Mouse (Mus musculus): ENCODE results near the gene Wasl. TPM values are rescaled to one million over a fixed set of nuclear protein-coding genes. Genes with fewer than 3 reads are reported as not detected.
A peak's percentile ranks its signal among the peaks of the same experiment; 100 is the strongest.

The Wasl gene
- polyA plus RNA-seq, 1 experiment, result 10.8 TPM

DNA sequence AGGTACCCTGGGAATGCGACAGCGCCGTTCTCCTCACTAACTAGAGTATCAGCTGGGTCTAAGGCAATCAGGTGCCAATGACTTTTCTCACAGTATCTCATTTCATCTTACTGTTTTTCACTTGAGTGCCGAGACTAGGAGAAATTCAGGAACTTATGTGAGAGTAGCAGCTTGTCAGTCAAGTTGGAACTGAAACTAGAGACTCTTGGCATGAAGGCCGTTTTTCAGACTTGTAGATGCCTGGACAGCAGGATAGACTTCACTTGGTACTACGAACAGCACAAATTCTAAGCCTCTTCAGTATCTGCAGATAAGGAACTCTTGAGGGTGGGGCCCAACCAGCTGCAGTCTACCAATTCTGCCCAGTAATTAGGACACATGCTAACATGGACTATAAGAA lies 64.7 kb downstream of the Wasl start:
- TF ChIP-seq SRF (IDR thresholded peaks at IDR 0.05; ENCODE audit: control insufficient read depth, insufficient read length, low read depth), result no peak
- no peak for TF ChIP-seq MYOD1 (IDR thresholded peaks at IDR 0.05; ENCODE audit: control insufficient read depth in 1 of 3, insufficient read length in 2 of 3, low read depth in 2 of 3)
- TF ChIP-seq TCF3 (IDR thresholded peaks at IDR 0.05; ENCODE audit: insufficient read length, low read depth), result no peak
- TF ChIP-seq MAX (IDR thresholded peaks at IDR 0.05; ENCODE audit: low read depth), result no peak
- no peak for TF ChIP-seq REST (IDR thresholded peaks at IDR 0.05; ENCODE audit: insufficient read depth, insufficient read length)
- no peak for TF ChIP-seq CEBPB (IDR thresholded peaks at IDR 0.05; ENCODE audit: insufficient read depth, poor library complexity, severe bottlenecking)
- no peak for TF ChIP-seq POLR2A (IDR thresholded peaks at IDR 0.05; ENCODE audit: insufficient read length, low read depth)
- TF ChIP-seq TCF12 (IDR thresholded peaks at IDR 0.05; ENCODE audit: insufficient read depth, poor library complexity, severe bottlenecking), result no peak
- no peak for TF ChIP-seq POLR2AphosphoS2 (IDR thresholded peaks at IDR 0.05; ENCODE audit: insufficient read length, low read depth)
- no peak for TF ChIP-seq USF1 (IDR thresholded peaks at IDR 0.05; ENCODE audit: low read depth)
- no peak for TF ChIP-seq E2F4 (IDR thresholded peaks at IDR 0.05; ENCODE audit: insufficient read depth)
- H3K79me2 ChIP-seq (ENCODE audit: control insufficient read depth, insufficient read depth), result peaks cover 4% of the 10 kb centered on the region
- no peak overlapping the region for H3ac ChIP-seq (ENCODE audit: control insufficient read depth, insufficient read length)
- H3K36me3 ChIP-seq (ENCODE audit: control insufficient read depth, insufficient read depth), result no peaks in the 10 kb centered on the region
- no peaks in the 10 kb centered on the region for H3K27me3 ChIP-seq (ENCODE audit: control insufficient read depth, insufficient read depth, insufficient read length)
- peak overlapping the region; percentile 63 for H3K4me2 ChIP-seq (ENCODE audit: low read depth)
- H3K4me3 ChIP-seq, result peak overlapping the region; percentile 37

DNA sequence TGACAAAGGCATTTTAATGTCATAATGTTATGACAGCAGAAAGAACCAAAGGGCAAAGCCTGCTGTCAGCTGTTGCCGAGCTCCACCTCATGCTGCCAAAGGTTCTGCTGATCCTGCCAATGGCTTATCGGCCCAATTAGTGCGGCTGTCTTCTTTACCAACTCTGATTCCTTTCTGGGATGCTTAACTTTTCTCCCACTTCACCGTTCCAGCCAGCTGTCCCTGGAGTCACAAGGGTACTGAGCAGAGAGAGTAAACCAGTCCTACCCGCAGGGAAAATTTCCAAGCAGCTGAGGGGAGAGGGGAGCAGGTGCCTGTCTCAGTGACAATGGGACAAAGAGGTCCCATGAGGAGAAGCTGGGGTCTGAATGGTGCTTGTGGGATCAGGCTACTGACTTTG lies 65.2 kb downstream of the Wasl start:
- TF ChIP-seq TCF12 (IDR thresholded peaks at IDR 0.05; ENCODE audit: insufficient read depth, poor library complexity, severe bottlenecking) (peak; percentile 82), MYOD1 (IDR thresholded peaks at IDR 0.05; ENCODE audit: control insufficient read depth in 1 of 3, insufficient read length in 2 of 3, low read depth in 2 of 3) (peak; percentile 59 to 77 (median 70)), REST (IDR thresholded peaks at IDR 0.05; ENCODE audit: insufficient read depth, insufficient read length) (no peak), MYOG (IDR thresholded peaks at IDR 0.05; ENCODE audit: control insufficient read depth in 1 of 3, insufficient read depth in 1 of 3, insufficient read length in 2 of 3, low read depth in 2 of 3) (peak; percentile 38 to 98 (median 87))
- H3K36me3 ChIP-seq (ENCODE audit: control insufficient read depth, insufficient read depth), result no peaks in the 10 kb centered on the region
- no peaks in the 10 kb centered on the region for H3K27me3 ChIP-seq (ENCODE audit: control insufficient read depth, insufficient read depth, insufficient read length)
- H3K4me2 ChIP-seq (ENCODE audit: low read depth), result peak overlapping the region; percentile 63
- H3K79me2 ChIP-seq (ENCODE audit: control insufficient read depth, insufficient read depth), result peaks cover 4% of the 10 kb centered on the region
- no peak overlapping the region for H3ac ChIP-seq (ENCODE audit: control insufficient read depth, insufficient read length)
- peak overlapping the region; percentile 37 for H3K4me3 ChIP-seq

DNA sequence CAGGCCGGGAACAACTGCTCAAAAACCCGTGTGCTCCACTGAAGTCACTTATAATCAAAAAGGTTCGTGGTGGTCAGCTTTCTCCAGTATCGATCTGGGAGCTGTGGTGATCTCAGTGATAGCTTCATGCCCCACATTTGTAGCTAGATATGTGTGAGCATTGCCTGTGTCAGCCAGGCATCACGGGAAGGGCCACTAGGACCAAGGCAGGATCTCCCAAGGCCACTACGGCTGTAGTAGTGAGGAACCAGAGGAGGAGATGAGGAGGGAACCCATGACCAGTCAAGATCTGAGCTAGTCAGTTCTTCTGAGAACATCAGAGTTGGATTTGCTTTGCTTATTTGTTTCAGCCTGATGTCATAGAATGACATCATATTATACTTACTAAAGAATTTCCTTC lies 65.6 kb downstream of the Wasl start:
- no peaks in the 10 kb centered on the region for H3K36me3 ChIP-seq (ENCODE audit: control insufficient read depth, insufficient read depth)
- peak overlapping the region; percentile 49 for H3K4me2 ChIP-seq (ENCODE audit: low read depth)
- peak; percentile 61 for TF ChIP-seq POLR2AphosphoS2 (IDR thresholded peaks at IDR 0.05; ENCODE audit: insufficient read length, low read depth)
- TF ChIP-seq TCF3 (IDR thresholded peaks at IDR 0.05; ENCODE audit: insufficient read length, low read depth), result no peak
- TF ChIP-seq E2F4 (IDR thresholded peaks at IDR 0.05; ENCODE audit: insufficient read depth), result no peak
- no peak for TF ChIP-seq MYOG (IDR thresholded peaks at IDR 0.05; ENCODE audit: control insufficient read depth in 1 of 3, insufficient read depth in 1 of 3, insufficient read length in 2 of 3, low read depth in 2 of 3)
- no peak for TF ChIP-seq MYOD1 (IDR thresholded peaks at IDR 0.05; ENCODE audit: control insufficient read depth in 1 of 3, insufficient read length in 2 of 3, low read depth in 2 of 3)
- no peak for TF ChIP-seq MAX (IDR thresholded peaks at IDR 0.05; ENCODE audit: low read depth)
- TF ChIP-seq TCF12 (IDR thresholded peaks at IDR 0.05; ENCODE audit: insufficient read depth, poor library complexity, severe bottlenecking), result no peak
- no peak for TF ChIP-seq REST (IDR thresholded peaks at IDR 0.05; ENCODE audit: insufficient read depth, insufficient read length)
- no peak for TF ChIP-seq SRF (IDR thresholded peaks at IDR 0.05; ENCODE audit: control insufficient read depth, insufficient read length, low read depth)
- TF ChIP-seq POLR2A (IDR thresholded peaks at IDR 0.05; ENCODE audit: insufficient read length, low read depth), result peak; percentile 38
- TF ChIP-seq USF1 (IDR thresholded peaks at IDR 0.05; ENCODE audit: low read depth), result no peak
- TF ChIP-seq CEBPB (IDR thresholded peaks at IDR 0.05; ENCODE audit: insufficient read depth, poor library complexity, severe bottlenecking), result no peak
- no peak overlapping the region for H3ac ChIP-seq (ENCODE audit: control insufficient read depth, insufficient read length)
- no peaks in the 10 kb centered on the region for H3K27me3 ChIP-seq (ENCODE audit: control insufficient read depth, insufficient read depth, insufficient read length)
- peaks cover 4% of the 10 kb centered on the region for H3K79me2 ChIP-seq (ENCODE audit: control insufficient read depth, insufficient read depth)
- H3K4me3 ChIP-seq, result peak overlapping the region; percentile 37

DNA sequence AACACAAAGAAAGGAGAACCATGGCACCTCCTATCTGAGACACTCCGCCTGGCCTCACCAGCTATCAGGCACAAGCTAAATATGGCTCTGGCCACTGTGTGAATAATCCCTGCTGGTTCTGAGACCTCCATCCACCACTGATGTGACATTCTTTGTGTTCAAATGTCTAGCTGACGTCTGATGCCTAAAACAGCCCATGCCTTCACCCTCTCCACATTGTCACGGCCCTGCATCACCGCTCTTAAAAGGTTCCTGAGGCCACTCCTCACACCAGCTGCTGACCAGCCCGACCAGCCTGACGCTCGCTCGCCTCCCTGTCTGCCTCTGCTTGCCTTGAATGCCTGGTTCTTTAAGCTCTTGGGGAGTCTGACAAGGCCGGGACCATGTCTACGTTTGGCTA lies 67.3 kb downstream of the Wasl start, which contains the start of gene Lmod2:
TSS of gene Lmod2 (plus strand) at position 263 of the 400 bp plus-strand sequence.
- H3K27me3 ChIP-seq (ENCODE audit: control insufficient read depth, insufficient read depth, insufficient read length), result no peaks in the 10 kb centered on the region
- peaks cover 4% of the 10 kb centered on the region for H3K79me2 ChIP-seq (ENCODE audit: control insufficient read depth, insufficient read depth)
- H3ac ChIP-seq (ENCODE audit: control insufficient read depth, insufficient read length), result no peak within 1 kb of the TSS
- peak within 1 kb of the TSS; percentile 37 for H3K4me3 ChIP-seq
- H3K4me2 ChIP-seq (ENCODE audit: low read depth), result peak within 1 kb of the TSS; percentile 62
- H3K36me3 ChIP-seq (ENCODE audit: control insufficient read depth, insufficient read depth), result no peaks in the 10 kb centered on the region
- TF ChIP-seq POLR2A (IDR thresholded peaks at IDR 0.05; ENCODE audit: insufficient read length, low read depth) (peak; percentile 86), MAX (IDR thresholded peaks at IDR 0.05; ENCODE audit: low read depth) (no peak), MYOD1 (IDR thresholded peaks at IDR 0.05; ENCODE audit: control insufficient read depth in 1 of 3, insufficient read length in 2 of 3, low read depth in 2 of 3) (peak in 2 of 3 experiments; percentile 54 to 91), REST (IDR thresholded peaks at IDR 0.05; ENCODE audit: insufficient read depth, insufficient read length) (no peak), E2F4 (IDR thresholded peaks at IDR 0.05; ENCODE audit: insufficient read depth) (no peak), TCF12 (IDR thresholded peaks at IDR 0.05; ENCODE audit: insufficient read depth, poor library complexity, severe bottlenecking) (no peak), TCF3 (IDR thresholded peaks at IDR 0.05; ENCODE audit: insufficient read length, low read depth) (peak; percentile 38), MYOG (IDR thresholded peaks at IDR 0.05; ENCODE audit: control insufficient read depth in 1 of 3, insufficient read depth in 1 of 3, insufficient read length in 2 of 3, low read depth in 2 of 3) (peak in 2 of 3 experiments; percentile 81 to 96), CEBPB (IDR thresholded peaks at IDR 0.05; ENCODE audit: insufficient read depth, poor library complexity, severe bottlenecking) (no peak), USF1 (IDR thresholded peaks at IDR 0.05; ENCODE audit: low read depth) (no peak), SRF (IDR thresholded peaks at IDR 0.05; ENCODE audit: control insufficient read depth, insufficient read length, low read depth) (peak; percentile 93), POLR2AphosphoS2 (IDR thresholded peaks at IDR 0.05; ENCODE audit: insufficient read length, low read depth) (peak; percentile 85)
